Mouse (Mus musculus) Patski (cell line): ENCODE measurements around the gene Zswim4. TPM values are rescaled to one million over a fixed set of nuclear protein-coding genes. Genes with fewer than 3 reads are reported as not detected.
A peak's percentile ranks its signal among the peaks of the same experiment; 100 is the strongest.

ENCODE experiments used
- ATAC-seq: fragments of 100-300 bp; one replicate; pipeline ENCODE4 v1.8.0; 2021
- CTCF ChIA-PET: fragments of 350-600 bp; sonication (Branson Sonifier 250); formaldehyde crosslinking; loops from one replicate; lab custom pipeline; 2022; ENCODE audit warnings: inconsistent platforms; lab: Charles Lee
- POLR2A ChIA-PET: fragments of 350-600 bp; sonication (Branson Sonifier 250); formaldehyde crosslinking; loops from one replicate; lab custom pipeline; 2022; ENCODE audit warnings: antibody characterized with exemption, inconsistent platforms; lab: Charles Lee
- DNase-seq: peaks from one replicate; pipeline ENCODE4 v3.0.0-alpha.2; 2011; ENCODE audit warnings: low read depth, low spot score
- H3K27me3 ChIP-seq: fragments of 371-371 bp; one replicate; pipeline ENCODE4 v1.5.1; 2021
- CTCF ChIP-seq: fragments of 100-300 bp; IDR thresholded peaks from one replicate; pipeline ENCODE4 v1.5.1; 2021
- in situ Hi-C: fragments of 300-500 bp; cut with MboI; formaldehyde crosslinking; loops from 3 replicates; pipeline ENCODE4 v1.11.1; 2018; ENCODE audit warnings: low pct_unique_long_range_greater_than_20kb, mixed read lengths
- polyA plus RNA-seq: library from polyadenylated mRNA; unstranded; gene quantifications from one replicate; pipeline ENCODE4 v1.2.3, GENCODE M21; 2021

The Zswim4 gene
- polyA plus RNA-seq, 1 experiment from 2014 or later = 22.4 TPM

DNA sequence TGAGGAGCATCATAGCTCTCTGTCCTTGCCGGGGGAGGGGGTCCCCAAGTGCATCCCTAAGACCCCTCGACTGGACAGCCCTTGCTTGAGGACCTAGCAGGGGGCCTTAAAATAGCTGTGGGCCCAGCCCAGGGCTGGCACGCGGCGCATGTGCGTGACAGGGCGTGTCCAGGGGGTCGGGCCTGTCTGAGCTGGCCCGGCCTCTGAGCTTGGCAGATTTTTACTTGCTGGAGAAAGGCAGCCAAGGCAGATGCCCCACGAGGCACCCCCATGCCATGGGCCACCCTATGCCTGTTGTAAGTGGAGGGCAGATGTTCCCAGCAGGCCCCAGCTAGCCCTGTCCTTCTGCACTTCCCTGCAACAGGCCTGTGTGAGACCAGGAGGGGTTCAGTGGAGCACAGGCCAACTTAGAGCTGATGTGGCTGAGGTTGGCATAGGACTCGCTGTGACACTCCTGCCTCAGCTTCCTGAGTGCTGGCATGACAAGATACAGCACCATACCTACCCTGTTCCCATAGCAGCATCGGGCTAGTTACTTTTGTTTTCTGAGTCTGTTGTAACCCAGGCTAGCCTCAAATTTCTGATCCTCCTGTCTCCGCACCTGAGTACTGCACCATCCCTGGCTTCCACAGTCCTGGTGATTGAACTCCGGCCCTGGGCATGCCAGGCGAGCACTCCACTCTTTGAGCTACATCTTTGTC lies 35.2 kb downstream of the Zswim4 start:
- ATAC-seq = peak; percentile 22
- no peaks in the 10 kb centered on the region for H3K27me3 ChIP-seq
- DNase-seq = no peak
- CTCF ChIA-PET = interaction anchor here (1.2 to 2.5 kb wide), 3 partner anchors 12 to 55 kb away, joined by 3 to 18 read pairs (median 4); partner anchors contain the start of gene Nanos3
- POLR2A ChIA-PET = interaction anchor here (0.5 to 1.4 kb wide), 11 partner anchors 8 to 541 kb away, joined by 3 to 4 read pairs (median 3); partner anchors contain the start of gene Zswim4
- TF ChIP-seq CTCF = no peak
- in situ Hi-C loops = loop anchor here (10.0 kb wide), 1 partner anchor 783 kb away; no protein-coding TSS in a partner anchor

DNA sequence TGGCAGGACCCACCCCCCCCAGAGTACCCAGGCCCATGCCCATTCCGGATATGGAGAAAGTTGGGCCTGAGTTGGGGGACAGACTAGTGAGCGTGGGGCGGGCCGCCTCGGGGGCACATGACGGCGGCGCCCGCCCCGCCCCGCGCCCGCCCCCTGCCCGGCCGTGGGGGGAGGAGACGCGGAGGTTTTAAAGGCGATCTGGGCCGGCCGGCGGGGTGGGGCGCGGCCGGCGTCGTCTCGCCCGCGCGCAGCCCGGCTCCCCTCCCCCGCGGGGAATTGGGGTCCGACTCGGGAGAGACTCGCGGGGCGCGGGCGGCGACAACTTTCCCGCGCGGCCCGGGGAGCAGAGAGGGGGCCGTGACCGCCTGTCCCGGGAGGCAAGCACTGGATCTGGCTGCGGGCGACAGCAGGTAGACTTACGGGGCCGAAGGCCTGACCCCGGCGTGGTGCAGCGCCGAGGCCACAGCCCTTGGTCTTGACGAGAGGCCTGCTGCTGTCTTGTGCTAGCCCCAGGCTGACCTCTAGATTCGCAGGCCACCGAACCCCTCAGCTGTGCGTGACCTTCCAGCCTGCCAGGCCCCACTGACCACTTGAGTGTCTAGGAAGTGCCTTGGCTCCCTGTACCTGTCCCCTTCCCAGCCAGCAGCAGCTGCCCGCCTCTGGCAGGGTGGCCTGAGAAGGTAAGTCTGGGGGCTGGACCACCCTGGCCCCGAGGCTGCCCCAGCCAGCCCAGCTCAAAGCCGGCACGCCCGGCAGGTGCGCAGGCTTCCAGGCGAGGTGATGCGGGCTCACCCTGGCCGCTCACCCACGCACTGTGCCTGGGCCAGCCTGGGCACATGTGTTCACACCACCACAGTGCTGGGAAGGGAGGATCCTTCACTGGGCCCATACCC lies 36.0 kb downstream of the Zswim4 start:
- no peak for TF ChIP-seq CTCF
- in situ Hi-C loops = loop anchor here (10.0 kb wide), 1 partner anchor 784 kb away; no protein-coding TSS in a partner anchor
- POLR2A ChIA-PET = interaction anchor here (0.5 to 1.4 kb wide), 6 partner anchors 9 to 542 kb away, joined by 3 to 4 read pairs (median 4); partner anchors contain the start of gene Zswim4

DNA sequence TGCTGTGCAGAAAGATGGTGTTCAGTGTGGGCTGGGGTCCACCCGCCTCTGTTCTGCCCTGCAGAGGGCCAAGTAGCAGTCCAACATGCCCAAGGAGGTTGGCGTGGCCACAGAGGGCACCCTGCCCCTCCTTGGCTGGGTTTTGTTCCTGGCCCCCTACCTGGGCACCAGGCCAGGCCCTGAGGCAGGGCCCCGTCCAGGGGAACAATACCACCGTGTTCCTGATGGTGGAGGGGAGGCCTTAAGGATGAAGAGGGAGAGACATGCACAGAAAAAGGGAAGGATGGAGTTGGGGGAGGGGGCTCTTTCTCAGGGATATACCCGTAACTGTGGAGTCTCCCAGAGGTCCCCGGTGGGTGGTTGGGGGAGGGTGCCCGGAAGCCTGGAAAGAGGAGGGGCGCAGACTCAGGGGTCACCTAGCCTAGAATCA lies 36.7 kb downstream of the Zswim4 start:
- ATAC-seq (no peak), DNase-seq (no peak)
- POLR2A ChIA-PET = interaction anchor here (0.8 kb wide), 1 partner anchor 9 kb away, joined by 3 read pairs; no protein-coding TSS in a partner anchor
- in situ Hi-C loops = loop anchor here (10.0 kb wide), 1 partner anchor 785 kb away; no protein-coding TSS in a partner anchor
- TF ChIP-seq CTCF = no peak
- no peaks in the 10 kb centered on the region for H3K27me3 ChIP-seq
- CTCF ChIA-PET = interaction anchor here (1.4 kb wide), 1 partner anchor 14 kb away, joined by 3 read pairs; no protein-coding TSS in a partner anchor

More for the DNA sequence above, 36.0 kb downstream of the Zswim4 start:
- CTCF ChIA-PET = interaction anchor here (1.2 to 2.5 kb wide), 3 partner anchors 12 to 56 kb away, joined by 3 to 18 read pairs (median 4); partner anchors contain the start of gene Nanos3
- DNase-seq (no peak), ATAC-seq (peak; percentile 11)
- no peaks in the 10 kb centered on the region for H3K27me3 ChIP-seq

DNA sequence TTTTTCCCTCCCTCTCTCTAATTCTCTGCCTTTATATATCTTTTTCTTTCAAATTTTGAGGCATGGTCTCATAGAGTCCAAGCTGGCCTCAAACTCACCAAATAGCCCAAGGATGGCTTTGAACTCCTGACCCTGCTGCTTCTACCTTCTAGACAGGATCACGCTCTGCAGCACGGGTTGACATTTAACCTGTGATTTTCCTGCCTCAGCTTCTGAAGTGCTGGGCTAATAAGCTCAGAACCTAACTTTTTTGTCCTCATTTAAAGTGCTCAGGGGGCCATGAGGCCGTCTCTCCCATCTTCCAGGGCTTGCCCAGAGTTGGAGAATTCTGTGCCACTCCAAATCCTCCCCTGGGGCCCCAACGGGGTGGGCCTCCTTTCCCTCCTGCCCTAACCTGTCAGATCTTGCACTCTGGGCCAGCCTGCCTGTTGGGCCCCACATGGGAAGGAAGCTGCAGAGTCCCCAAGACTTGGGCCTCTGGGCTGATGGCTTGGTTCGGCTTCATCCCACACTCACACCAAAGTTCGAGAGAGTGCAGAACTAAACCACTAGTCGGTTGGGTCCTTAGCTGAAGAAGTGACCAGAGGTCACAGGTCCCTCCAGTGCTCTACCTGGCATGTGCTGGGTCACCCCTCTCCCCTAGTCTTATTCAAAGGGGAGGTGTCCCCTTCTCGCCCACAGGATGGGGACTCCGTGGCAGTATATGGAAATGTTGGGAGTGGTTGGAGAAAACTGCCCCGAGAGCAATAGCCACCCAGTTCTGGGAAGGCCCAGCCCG lies 37.3 kb downstream of the Zswim4 start:
- in situ Hi-C loops = loop anchor here (10.0 kb wide), 1 partner anchor 785 kb away; no protein-coding TSS in a partner anchor
- ChIA-PET CTCF (interaction anchor here (1.4 kb wide), 1 partner anchor 14 kb away, joined by 3 read pairs; no protein-coding TSS in a partner anchor), POLR2A (interaction anchor here (0.8 kb wide), 1 partner anchor 9 kb away, joined by 3 read pairs; no protein-coding TSS in a partner anchor)
- TF ChIP-seq CTCF = no peak
- no peaks in the 10 kb centered on the region for H3K27me3 ChIP-seq
- ATAC-seq (no peak), DNase-seq (no peak)

DNA sequence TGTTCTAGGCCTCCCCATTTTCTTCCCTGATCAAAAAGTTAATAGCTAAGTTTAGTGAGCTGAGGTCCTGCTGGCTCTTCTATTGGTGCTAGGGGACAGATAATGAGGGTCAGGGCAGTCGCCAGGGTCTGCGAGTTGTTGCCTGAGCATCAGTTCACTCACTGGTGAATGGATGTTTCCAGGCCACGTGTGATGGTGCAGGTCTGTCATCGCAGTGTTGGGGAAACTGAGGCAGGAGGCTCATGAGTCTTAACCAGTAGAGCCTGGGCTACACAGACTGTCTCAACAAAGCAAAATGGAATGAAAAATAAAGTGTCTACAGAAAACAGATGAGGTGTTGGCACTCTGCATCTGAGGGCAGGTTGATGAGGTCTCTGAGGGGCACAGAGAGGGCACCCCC lies 38.0 kb downstream of the Zswim4 start:
- DNase-seq (no peak), ATAC-seq (no peak)
- in situ Hi-C loops = no loop called here
- ChIA-PET CTCF (interaction anchor here (1.4 kb wide), 1 partner anchor 13 kb away, joined by 3 read pairs; no protein-coding TSS in a partner anchor), POLR2A (no interaction called here)
- TF ChIP-seq CTCF = no peak
- no peaks in the 10 kb centered on the region for H3K27me3 ChIP-seq

DNA sequence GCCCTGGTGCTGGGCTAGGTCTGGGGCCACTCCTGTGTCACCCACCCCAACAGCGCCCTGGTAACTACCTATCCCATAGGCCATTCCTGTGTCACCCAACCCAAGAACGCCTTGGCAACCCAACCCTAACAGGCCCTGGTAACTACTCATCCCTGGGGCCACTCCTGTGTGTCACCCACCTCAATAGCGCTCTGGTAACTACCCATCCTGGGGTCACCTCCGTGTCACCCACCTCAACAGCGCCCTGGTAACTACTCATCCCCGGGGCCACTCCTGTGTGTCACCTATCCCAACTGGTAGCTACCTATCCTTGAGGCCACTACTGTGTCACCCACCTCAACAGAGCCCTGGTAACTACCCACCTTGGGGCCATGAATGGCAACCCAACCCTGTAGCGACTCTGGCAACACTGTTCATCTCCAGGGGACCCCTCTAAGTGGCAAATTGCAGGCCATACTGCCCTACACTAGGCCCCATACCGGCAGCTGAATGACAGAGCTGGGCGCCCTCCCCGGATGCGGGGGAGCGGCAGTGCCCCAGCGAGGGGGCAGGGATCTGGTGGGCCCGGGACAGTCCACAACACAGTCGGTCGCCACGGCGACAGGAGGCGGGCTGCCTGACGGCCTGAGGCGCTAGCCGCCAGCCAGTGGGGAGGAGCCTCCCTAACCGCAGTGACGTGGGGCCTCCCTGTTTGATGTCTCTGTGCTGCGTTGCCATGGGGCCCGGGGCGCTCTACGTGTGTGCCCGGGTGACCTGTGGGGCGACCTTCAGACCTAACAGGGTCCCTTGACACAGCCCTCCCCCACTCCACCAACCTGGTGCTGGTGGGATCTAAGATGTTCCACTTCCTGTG lies 38.7 kb downstream of the Zswim4 start:
- DNase-seq (no peak), ATAC-seq (no peak)
- H3K27me3 ChIP-seq = no peaks in the 10 kb centered on the region
- ChIA-PET CTCF (interaction anchor here (1.3 kb wide), 1 partner anchor 12 kb away, joined by 3 read pairs; no protein-coding TSS in a partner anchor), POLR2A (no interaction called here)
- no peak for TF ChIP-seq CTCF
- in situ Hi-C loops = no loop called here

DNA sequence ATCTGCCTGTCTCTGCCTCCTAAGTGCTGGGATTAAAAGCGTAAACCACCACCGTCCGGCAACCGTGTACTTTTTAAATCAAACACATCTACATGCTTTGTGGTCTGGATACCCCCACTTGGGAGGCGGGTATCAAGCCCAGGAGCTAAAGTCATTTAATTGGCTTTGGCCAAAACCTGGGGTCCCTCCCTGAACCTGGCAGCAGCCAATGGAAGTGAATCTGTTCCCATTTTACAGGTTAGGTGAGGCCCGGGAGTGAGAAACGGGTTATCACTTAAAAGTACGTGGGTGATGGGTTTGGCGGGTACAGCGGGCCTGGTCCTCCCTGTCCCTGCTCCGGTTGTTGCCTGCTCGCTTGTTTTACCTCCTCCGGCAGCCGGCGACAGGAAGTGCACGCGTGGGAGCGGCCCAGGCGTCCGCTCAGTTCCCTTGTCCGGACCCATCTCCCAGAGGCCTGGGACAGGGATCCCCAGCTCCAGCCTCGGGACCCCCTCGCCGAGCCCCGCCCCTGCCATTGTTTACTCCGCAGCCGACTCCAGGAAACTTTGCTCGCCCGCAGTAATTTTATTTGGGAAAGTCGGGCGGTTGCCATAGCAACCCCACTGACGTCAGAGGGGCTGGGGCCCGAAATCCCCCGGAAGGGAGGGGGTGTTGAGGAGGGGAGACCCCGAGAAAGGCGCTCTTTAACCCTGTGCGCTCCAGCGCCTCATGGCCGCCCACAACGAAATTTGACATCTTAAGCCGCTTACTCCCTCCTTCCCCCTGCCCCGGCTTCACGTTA lies 39.5 kb downstream of the Zswim4 start:
- no peaks in the 10 kb centered on the region for H3K27me3 ChIP-seq
- ChIA-PET POLR2A (no interaction called here), CTCF (interaction anchor here (1.3 kb wide), 1 partner anchor 13 kb away, joined by 3 read pairs; no protein-coding TSS in a partner anchor)
- DNase-seq = no peak
- no peak for ATAC-seq
- no peak for TF ChIP-seq CTCF
- in situ Hi-C loops = no loop called here

DNA sequence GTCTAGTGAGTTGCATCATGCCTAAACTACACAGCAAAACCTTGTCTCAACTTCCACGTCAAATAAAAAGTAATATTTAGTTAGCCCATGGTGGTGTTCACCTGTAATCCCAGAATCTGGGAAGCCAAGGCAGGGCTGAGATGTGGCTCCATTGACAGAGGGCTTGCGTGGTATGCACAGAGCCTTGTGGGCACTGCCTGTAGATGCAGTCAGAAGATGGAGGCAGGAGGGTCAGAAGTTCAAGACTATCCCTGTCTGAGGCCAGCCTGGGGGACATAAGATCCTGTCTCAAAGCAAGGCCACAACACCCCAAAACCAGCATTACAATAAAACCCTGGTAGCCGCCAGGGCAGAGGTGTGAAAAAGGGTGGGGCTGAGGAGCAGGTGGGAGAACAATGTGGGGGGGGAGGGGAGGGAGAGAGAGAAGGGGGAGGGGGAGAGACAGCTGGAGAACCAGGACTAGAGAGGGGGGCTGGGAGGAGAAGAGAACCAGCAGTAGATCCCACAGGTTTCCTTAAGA lies 42.6 kb downstream of the Zswim4 start:
- DNase-seq (no peak), ATAC-seq (no peak)
- POLR2A ChIA-PET = interaction anchor here (1.3 kb wide), 1 partner anchor 8 kb away, joined by 3 read pairs; no protein-coding TSS in a partner anchor
- in situ Hi-C loops = no loop called here
- CTCF ChIA-PET = no interaction called here
- H3K27me3 ChIP-seq = no peaks in the 10 kb centered on the region
- TF ChIP-seq CTCF = no peak
